Mouse (Mus musculus): ENCODE data around the gene 9430038I01Rik.

The 9430038I01Rik gene

DNA sequence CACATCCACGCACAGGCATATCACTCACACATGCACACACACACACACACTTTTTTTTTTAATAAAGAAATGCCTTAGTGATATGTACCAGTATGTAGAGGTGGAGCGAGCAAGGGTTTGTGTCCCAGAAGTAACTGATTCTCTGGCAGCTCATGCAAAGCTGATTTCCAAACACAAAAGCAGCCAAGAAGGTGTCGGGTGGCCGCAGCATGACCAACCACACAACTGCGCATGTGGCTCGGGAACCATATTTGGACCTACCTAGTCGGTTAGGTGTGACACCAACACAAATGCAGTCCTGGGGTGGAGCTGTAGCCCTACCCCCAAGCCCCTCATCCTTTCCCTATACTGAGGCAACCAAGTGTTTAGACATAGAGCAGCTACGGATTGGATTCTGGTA lies 45.5 kb downstream of the 9430038I01Rik start:
- DNase-seq (ENCODE audit: low spot score) = no peak

GRCm38 (mm10) chr7:137364571-137364970 lies 46.0 kb downstream of the 9430038I01Rik start:
- no peak for DNase-seq (ENCODE audit: low spot score)

DNA sequence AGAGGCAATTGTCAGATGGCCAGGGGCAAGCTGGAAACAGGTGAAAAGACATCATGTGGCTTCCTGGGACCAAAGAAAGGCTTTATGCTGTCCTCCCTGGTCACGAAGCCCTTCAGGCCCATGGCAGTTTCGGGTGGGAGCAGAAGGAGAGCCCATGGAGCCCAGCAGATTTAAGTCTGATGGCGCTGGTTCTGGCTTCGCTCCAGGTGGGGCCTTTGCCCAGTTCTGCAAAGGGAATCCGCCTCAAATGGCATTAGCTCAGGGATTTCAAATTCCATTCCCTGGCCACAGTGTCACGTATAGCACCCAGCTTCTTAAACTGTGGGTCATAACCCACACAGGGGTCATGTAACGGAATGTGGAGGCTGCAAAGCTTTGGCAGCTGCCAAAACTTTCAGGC lies 63.7 kb downstream of the 9430038I01Rik start:
- no peak for DNase-seq (ENCODE audit: low spot score)

DNA sequence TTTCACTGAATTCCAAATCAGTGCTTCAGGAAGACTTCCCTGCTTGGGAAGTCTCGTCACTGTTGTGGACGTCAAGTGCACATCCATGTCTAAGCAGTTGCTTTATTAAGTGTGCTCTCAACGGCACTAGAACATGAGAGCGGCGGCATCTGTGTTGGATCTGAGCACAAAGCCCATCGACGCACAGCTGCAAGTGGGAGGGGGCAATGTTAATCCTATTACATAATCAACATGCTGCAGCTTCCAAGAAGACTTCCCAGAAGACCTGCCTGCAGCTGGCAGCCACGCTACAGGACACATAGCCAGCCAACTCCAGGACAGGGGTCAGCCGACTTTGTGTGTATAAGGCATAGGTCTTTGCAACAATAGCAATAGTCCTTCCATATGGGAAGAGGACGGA lies 64.5 kb downstream of the 9430038I01Rik start:
- DNase-seq (ENCODE audit: low spot score) = no peak

DNA sequence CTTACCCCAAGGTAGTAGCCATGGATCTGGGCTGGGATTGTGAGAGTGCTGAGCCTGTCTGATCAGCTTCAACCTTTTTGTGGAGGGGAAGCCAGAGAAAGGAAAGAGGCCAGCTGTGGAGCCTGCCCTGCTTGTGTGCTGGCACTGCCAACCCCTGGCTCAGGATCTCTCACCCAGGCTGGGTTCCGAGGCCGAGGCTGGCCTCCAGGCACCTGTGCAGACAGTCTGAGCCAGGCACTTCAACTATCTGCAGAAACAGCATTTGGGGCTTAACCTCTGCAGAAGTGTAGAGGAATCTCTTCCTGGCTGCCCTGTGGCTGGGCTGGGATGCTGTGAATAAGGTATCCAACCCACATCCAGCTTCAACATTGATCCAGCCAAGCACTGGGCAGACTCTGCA lies 76.6 kb downstream of the 9430038I01Rik start:
- no peak for DNase-seq (ENCODE audit: low spot score)

All from embryo, embryonic 10 days (tissue).